Mouse (Mus musculus) myocyte (in vitro differentiated cells): ENCODE measurements at regions not wholly inside any gene's neighbourhood (a gene's known extent, or its start where the extent isn't known, plus 50 kb on each side); places are given as distances from the start of the nearest gene placed in this dataset.
A peak's percentile ranks its signal among the peaks of the same experiment; 100 is the strongest.

Experiments
- H3K27me3 ChIP-seq: one replicate; pipeline ENCODE4 v1.6.1; 2011; ENCODE audit not compliant: control insufficient read depth, insufficient read depth, insufficient read length
- H3K36me3 ChIP-seq: one replicate; pipeline ENCODE4 v1.6.1; 2011; ENCODE audit not compliant: control insufficient read depth, insufficient read depth
- H3K4me2 ChIP-seq: one replicate; pipeline ENCODE4 v1.6.1; 2011; ENCODE audit warnings: low read depth, control low read depth
- H3K4me3 ChIP-seq: one replicate; pipeline ENCODE4 v1.5.1; 2011; ENCODE audit warnings: mild to moderate bottlenecking, control low read depth, moderate library complexity
- H3K79me2 ChIP-seq: one replicate; pipeline ENCODE4 v1.6.1; 2011; ENCODE audit not compliant: control insufficient read depth, insufficient read depth
- H3ac ChIP-seq: one replicate; pipeline ENCODE4 v1.6.1; 2011; ENCODE audit not compliant: control insufficient read depth, insufficient read length
- CEBPB ChIP-seq: IDR thresholded peaks from 2 replicates; pipeline ENCODE4 v1.6.1; 2011; ENCODE audit warnings: mild to moderate bottlenecking, moderate library complexity; ENCODE audit not compliant: poor library complexity, insufficient read depth, severe bottlenecking
- E2F4 ChIP-seq: IDR thresholded peaks from one replicate; pipeline ENCODE4 v1.6.1; 2011; ENCODE audit warnings: mild to moderate bottlenecking, control low read depth, moderate library complexity; ENCODE audit not compliant: insufficient read depth
- MAX ChIP-seq: IDR thresholded peaks from one replicate; pipeline ENCODE4 v1.6.1; 2011; ENCODE audit warnings: low read depth, mild to moderate bottlenecking, control low read depth
- MYOD1 ChIP-seq, 3 experiments: IDR thresholded peaks; one replicate each; pipeline ENCODE4 v1.6.1; 2011; ENCODE audit warnings: control low read depth in 2 of 3, low read depth in 2 of 3, mild to moderate bottlenecking in 2 of 3, moderate library complexity in 1 of 3; ENCODE audit not compliant: insufficient read length in 2 of 3, control insufficient read depth in 1 of 3
- MYOG ChIP-seq, 3 experiments: IDR thresholded peaks; one replicate each; pipeline ENCODE4 v1.6.1; 2011; ENCODE audit warnings: control low read depth in 2 of 3, low read depth in 2 of 3, mild to moderate bottlenecking in 2 of 3; ENCODE audit not compliant: insufficient read length in 2 of 3, control insufficient read depth in 1 of 3, insufficient read depth in 1 of 3
- POLR2A ChIP-seq: IDR thresholded peaks from one replicate; pipeline ENCODE4 v1.6.1; 2011; ENCODE audit warnings: low read depth, mild to moderate bottlenecking, control low read depth, moderate library complexity; ENCODE audit not compliant: insufficient read length
- POLR2AphosphoS2 ChIP-seq: IDR thresholded peaks from one replicate; pipeline ENCODE4 v1.6.1; 2011; ENCODE audit warnings: low read depth, control low read depth; ENCODE audit not compliant: insufficient read length
- REST ChIP-seq: IDR thresholded peaks from one replicate; pipeline ENCODE4 v1.6.1; 2011; ENCODE audit warnings: mild to moderate bottlenecking, control low read depth, moderate library complexity; ENCODE audit not compliant: insufficient read depth, insufficient read length
- SRF ChIP-seq: IDR thresholded peaks from one replicate; pipeline ENCODE4 v1.6.1; 2011; ENCODE audit warnings: low read depth; ENCODE audit not compliant: control insufficient read depth, insufficient read length
- TCF12 ChIP-seq: IDR thresholded peaks from one replicate; pipeline ENCODE4 v1.6.1; 2011; ENCODE audit warnings: mild to moderate bottlenecking, control low read depth; ENCODE audit not compliant: poor library complexity, insufficient read depth, severe bottlenecking
- TCF3 ChIP-seq: IDR thresholded peaks from one replicate; pipeline ENCODE4 v1.6.1; 2011; ENCODE audit warnings: low read depth, control low read depth; ENCODE audit not compliant: insufficient read length
- USF1 ChIP-seq: IDR thresholded peaks from one replicate; pipeline ENCODE4 v1.6.1; 2011; ENCODE audit warnings: low read depth, mild to moderate bottlenecking, control low read depth, moderate library complexity

DNA sequence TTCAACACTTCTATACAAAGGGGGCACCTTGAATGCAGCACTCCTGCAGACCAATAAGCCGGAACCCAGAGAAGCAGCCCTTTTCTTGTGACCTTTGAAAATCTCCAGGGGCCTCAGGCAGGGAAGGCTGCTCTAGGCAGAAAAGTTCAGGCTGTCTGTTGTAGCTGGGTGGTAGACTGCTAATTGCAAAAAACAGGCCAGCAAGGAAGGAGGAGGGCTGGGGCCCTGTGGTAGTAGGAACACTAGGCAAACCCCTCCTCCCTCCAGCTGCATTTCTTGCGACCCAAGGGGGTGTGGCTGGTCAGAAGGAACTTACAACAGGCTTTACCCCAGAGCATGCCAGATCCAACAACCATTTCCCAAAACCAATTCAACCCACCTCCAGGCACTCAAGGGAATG lies 482.8 kb downstream of the Bnc2 start:
- no peaks in the 10 kb centered on the region for H3K79me2 ChIP-seq
- no peaks in the 10 kb centered on the region for H3K27me3 ChIP-seq
- no peak overlapping the region for H3K4me2 ChIP-seq
- no peaks in the 10 kb centered on the region for H3K36me3 ChIP-seq
- H3ac ChIP-seq = no peak overlapping the region
- H3K4me3 ChIP-seq = no peak overlapping the region
- TF ChIP-seq MAX (no peak), MYOD1 (IDR thresholded peaks at IDR 0.05; ENCODE audit: control insufficient read depth in 1 of 3, insufficient read length in 2 of 3, low read depth in 2 of 3) (no peak), POLR2AphosphoS2 (no peak)

DNA sequence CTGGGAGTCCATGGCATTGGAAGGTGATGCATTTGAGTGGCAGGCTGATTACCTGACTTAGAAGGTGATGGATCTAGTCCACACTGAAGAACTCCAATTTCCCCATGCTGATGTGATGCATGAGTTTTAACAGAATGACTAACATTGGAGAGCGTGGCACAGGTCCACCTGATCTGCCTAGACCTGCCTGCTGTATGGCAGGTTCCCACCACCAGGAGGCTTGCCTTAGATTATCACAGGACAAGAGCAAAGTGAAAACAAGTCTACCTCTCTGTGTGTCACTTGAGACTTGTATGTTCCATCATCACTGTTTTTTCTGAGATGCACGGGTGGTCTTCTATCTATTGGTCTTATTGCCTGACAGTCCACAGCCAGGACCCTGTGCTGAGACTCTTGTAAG lies 478.3 kb downstream of the Bnc2 start:
- no peak overlapping the region for H3K4me2 ChIP-seq
- H3K36me3 ChIP-seq = no peaks in the 10 kb centered on the region
- H3K4me3 ChIP-seq = no peak overlapping the region
- no peak for TF ChIP-seq MYOD1 (IDR thresholded peaks at IDR 0.05; ENCODE audit: control insufficient read depth in 1 of 3, insufficient read length in 2 of 3, low read depth in 2 of 3)
- no peak for TF ChIP-seq MAX
- TF ChIP-seq TCF3 = no peak
- no peaks in the 10 kb centered on the region for H3K79me2 ChIP-seq
- no peak overlapping the region for H3ac ChIP-seq
- no peaks in the 10 kb centered on the region for H3K27me3 ChIP-seq

DNA sequence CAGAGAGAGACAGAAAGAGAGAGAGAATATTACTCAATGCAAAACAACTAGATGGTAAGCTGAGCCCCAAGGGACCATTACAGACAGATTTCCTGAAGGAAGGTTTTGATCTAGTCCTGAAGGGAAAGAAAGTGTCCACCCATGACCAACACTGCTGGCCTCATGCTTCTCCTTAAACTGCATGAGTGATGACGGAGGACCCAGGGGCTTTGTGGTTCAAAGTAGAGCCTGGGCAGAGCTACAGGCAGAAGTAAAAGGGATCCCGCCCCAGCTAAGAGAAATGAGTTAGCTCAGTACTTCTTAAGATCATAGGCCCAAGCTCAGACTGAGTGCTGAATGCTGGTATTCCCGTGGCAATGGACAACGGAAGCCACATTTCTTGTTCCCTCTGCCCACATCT lies 476.9 kb downstream of the Bnc2 start:
- Histone ChIP-seq H3K4me2 (peak overlapping the region; percentile 49), H3K4me3 (no peak overlapping the region), H3K36me3 (no peaks in the 10 kb centered on the region), H3K27me3 (no peaks in the 10 kb centered on the region), H3ac (no peak overlapping the region), H3K79me2 (no peaks in the 10 kb centered on the region)
- no peak for TF ChIP-seq MYOG (IDR thresholded peaks at IDR 0.05; ENCODE audit: control insufficient read depth in 1 of 3, insufficient read depth in 1 of 3, insufficient read length in 2 of 3, low read depth in 2 of 3)
- no peak for TF ChIP-seq TCF3

DNA sequence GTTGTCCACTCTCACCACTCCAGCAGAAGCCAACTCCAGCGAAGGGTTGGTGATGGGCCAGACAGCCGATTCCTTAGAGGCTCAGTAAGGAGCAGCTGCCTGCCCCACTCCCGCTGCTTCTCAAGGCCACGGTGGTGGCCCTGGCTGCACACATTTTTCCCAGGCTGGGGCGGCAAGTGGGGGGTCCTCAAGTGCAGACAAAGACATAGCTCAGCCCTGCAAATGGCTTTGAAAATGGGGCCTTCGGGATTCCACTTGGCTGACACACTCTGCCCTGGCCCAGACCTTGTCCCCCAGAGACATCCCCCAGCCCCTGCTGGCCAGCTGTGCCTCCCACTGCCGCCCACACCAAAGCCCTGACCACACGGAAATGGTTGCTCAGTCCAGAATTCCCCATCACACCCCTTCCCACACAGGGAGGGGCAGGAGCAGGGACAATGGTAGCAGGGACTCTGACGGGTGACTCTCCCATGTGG lies 475.9 kb downstream of the Bnc2 start:
- TF ChIP-seq POLR2AphosphoS2 = no peak
- TF ChIP-seq TCF3 = peak; percentile 79
- peak; percentile 84 for TF ChIP-seq TCF12
- no peak for TF ChIP-seq CEBPB
- no peak for TF ChIP-seq SRF
- peak in 2 of 3 experiments; percentile 85 to 89 for TF ChIP-seq MYOD1 (IDR thresholded peaks at IDR 0.05; ENCODE audit: control insufficient read depth in 1 of 3, insufficient read length in 2 of 3, low read depth in 2 of 3)
- TF ChIP-seq POLR2A = no peak
- no peak for TF ChIP-seq USF1
- TF ChIP-seq MYOG (IDR thresholded peaks at IDR 0.05; ENCODE audit: control insufficient read depth in 1 of 3, insufficient read depth in 1 of 3, insufficient read length in 2 of 3, low read depth in 2 of 3) = peak in 2 of 3 experiments; percentile 78 to 86
- H3K4me3 ChIP-seq = no peak overlapping the region

DNA sequence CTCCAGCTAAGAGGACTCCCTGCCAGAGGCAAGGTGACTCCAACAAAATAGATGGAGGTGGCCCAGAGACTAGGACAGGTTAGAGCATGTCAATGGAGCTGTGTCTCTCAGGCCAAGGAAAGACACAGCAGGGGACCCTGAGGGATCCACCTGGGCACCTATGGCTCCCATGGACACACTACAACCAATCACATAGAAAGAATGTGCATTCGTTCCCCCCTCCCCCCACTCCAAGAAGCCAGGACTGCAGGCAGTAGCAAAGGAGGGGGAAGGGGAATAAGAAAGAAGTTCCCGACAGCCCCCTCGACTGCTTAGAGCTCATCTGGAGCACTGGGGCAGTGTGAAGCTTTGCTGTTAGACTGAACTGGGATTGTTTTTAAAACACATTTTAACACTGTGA lies 474.1 kb downstream of the Bnc2 start:
- Histone ChIP-seq H3K4me3 (no peak overlapping the region), H3ac (no peak overlapping the region), H3K79me2 (no peaks in the 10 kb centered on the region), H3K36me3 (no peaks in the 10 kb centered on the region), H3K4me2 (no peak overlapping the region), H3K27me3 (no peaks in the 10 kb centered on the region)
- TF ChIP-seq USF1 = no peak
- TF ChIP-seq POLR2A = no peak
- no peak for TF ChIP-seq POLR2AphosphoS2

More for the DNA sequence above, 475.9 kb downstream of the Bnc2 start:
- no peaks in the 10 kb centered on the region for H3K36me3 ChIP-seq
- H3ac ChIP-seq = no peak overlapping the region
- H3K4me2 ChIP-seq = peak overlapping the region; percentile 49
- no peaks in the 10 kb centered on the region for H3K27me3 ChIP-seq
- H3K79me2 ChIP-seq = no peaks in the 10 kb centered on the region

DNA sequence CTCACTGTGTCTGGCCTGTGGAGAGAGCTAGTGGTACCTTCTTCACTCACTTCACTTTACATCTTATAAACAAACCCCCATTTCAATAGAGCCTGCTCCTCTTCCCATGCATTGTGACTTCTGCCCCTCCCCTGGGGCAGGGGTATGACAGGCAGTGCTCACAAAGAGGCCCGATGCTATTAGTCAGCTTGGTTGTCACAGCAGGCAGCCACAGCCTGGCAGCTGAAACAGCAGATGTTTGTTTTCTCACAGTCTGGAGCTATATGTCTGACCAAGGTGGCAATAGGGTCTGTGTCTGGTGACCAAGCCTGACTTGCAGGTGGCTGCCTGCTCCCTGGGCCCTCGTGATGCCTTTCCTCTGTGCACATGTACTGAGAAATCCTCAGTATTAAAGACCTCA lies 472.8 kb downstream of the Bnc2 start:
- no peaks in the 10 kb centered on the region for H3K79me2 ChIP-seq
- peak overlapping the region; percentile 8 for H3K4me2 ChIP-seq
- no peak overlapping the region for H3K4me3 ChIP-seq
- no peak for TF ChIP-seq USF1
- peak; percentile 94 for TF ChIP-seq TCF12
- TF ChIP-seq SRF = no peak
- TF ChIP-seq CEBPB = peak; percentile 9; the same call in 1 of the 2 replicates
- TF ChIP-seq MYOD1 (IDR thresholded peaks at IDR 0.05; ENCODE audit: control insufficient read depth in 1 of 3, insufficient read length in 2 of 3, low read depth in 2 of 3) = peak; percentile 68 to 99 (median 97)
- TF ChIP-seq MYOG (IDR thresholded peaks at IDR 0.05; ENCODE audit: control insufficient read depth in 1 of 3, insufficient read depth in 1 of 3, insufficient read length in 2 of 3, low read depth in 2 of 3) = peak; percentile 44 to 94 (median 60)
- TF ChIP-seq POLR2A = no peak
- TF ChIP-seq E2F4 = no peak
- TF ChIP-seq MAX = no peak
- TF ChIP-seq REST = no peak
- no peak for TF ChIP-seq POLR2AphosphoS2
- peak; percentile 79 for TF ChIP-seq TCF3
- no peak overlapping the region for H3ac ChIP-seq
- H3K27me3 ChIP-seq = no peaks in the 10 kb centered on the region
- no peaks in the 10 kb centered on the region for H3K36me3 ChIP-seq
